Mouse (Mus musculus): ENCODE measurements at regions not wholly inside any gene's neighbourhood (a gene's known extent, or its start where the extent isn't known, plus 50 kb on each side); places are given as distances from the start of the nearest gene placed in this dataset.

- no peak for TF ChIP-seq POLR2A (IDR thresholded peaks at IDR 0.05; ENCODE audit: insufficient read depth, low read depth, low read length)
- no peak for TF ChIP-seq CTCF (IDR thresholded peaks at IDR 0.05; ENCODE audit: insufficient read depth, low read depth, low read length)
Measured at GRCm38 (mm10) chr15:71310230-71310629, 2524.1 kb upstream of the Gm6569 start.
